10 mouse cellular contexts compared by ENCODE assay signal in genomic region chr14:105360530-105360929, GRCm38 (mm10).
A peak's percentile ranks its signal among the peaks of the same experiment; 100 is the strongest.
DNase-seq lines count a peak whose midpoint lies in the region; ATAC-seq and TF ChIP-seq lines count a peak whose summit lies in the region.
"Had no signal": no experiment of that assay in that cellular context is flagged by ENCODE, and none has a peak within 500 bp of the region (broad histone marks: within the 10 kb centered on the region; RNA-seq: fewer than 3 reads in every experiment).

No protein-coding gene starts in this region.

- H3K4me2 ChIP-seq in heart, embryonic 16.5 days (ENCODE audit: low read depth, low read length): peak overlapping the region; percentile 24; the same call in 1 of the 2 replicates
- H3K4me2 ChIP-seq: liver, embryonic 13.5 days had no signal

- H3K9me3 ChIP-seq in heart, embryonic 16.5 days (replicated peaks; ENCODE audit: control insufficient read depth, low read length): no peaks in the 10 kb centered on the region
- H3K9me3 ChIP-seq in hindbrain, embryonic 10.5 days: no peaks in the 10 kb centered on the region
- H3K9me3 ChIP-seq: liver, embryonic 13.5 days had no signal

- no peaks in the 10 kb centered on the region for H3K36me3 ChIP-seq in heart, embryonic 16.5 days (ENCODE audit: control insufficient read depth, insufficient read depth)
- H3K36me3 ChIP-seq in hindbrain, embryonic 10.5 days: no peaks in the 10 kb centered on the region
- H3K36me3 ChIP-seq: liver, embryonic 13.5 days had no signal

- TF ChIP-seq CTCF in gastrocnemius, adult 2 months (IDR thresholded peaks at IDR 0.05): no peak

- H3K27me3 ChIP-seq in heart, embryonic 16.5 days (ENCODE audit: control insufficient read depth, insufficient read depth, low read length): no peaks in the 10 kb centered on the region
- H3K27me3 ChIP-seq in hindbrain, embryonic 10.5 days (ENCODE audit: insufficient read depth, poor library complexity, severe bottlenecking): no peaks in the 10 kb centered on the region
- H3K27me3 ChIP-seq: liver, embryonic 13.5 days had no signal

- no peak overlapping the region for H3K9ac ChIP-seq in heart, embryonic 16.5 days (ENCODE audit: low read length)
- H3K9ac ChIP-seq: liver, embryonic 13.5 days had no signal

- intact Hi-C loops in gastrocnemius, adult 2 months (cut with DNase I): no loop called here

- H3K4me3 ChIP-seq in gastrocnemius, adult 2 months: no peak overlapping the region
- H3K4me3 ChIP-seq in heart, embryonic 16.5 days (ENCODE audit: low read length): no peak overlapping the region
- no peak overlapping the region for H3K4me3 ChIP-seq in hindbrain, embryonic 10.5 days
- H3K4me3 ChIP-seq: liver, embryonic 13.5 days had no signal

- peak; percentile 74 for DNase-seq in urinary bladder, postnatal 14 days (ENCODE audit: low spot score)
- DNase-seq in urinary bladder, adult 2 months (ENCODE audit: low spot score): no peak
- DNase-seq in gastrocnemius, adult 2 months: peak; percentile 70
- DNase-seq in testis, postnatal 14 days (ENCODE audit: low spot score): peak; percentile 54
- no peak for DNase-seq in right cerebral cortex, postnatal 10 days (ENCODE audit: low spot score in 2 of 2)
- DNase-seq in hindbrain, embryonic 10.5 days (ENCODE audit: low spot score): no peak
- no peak for DNase-seq in cerebellum, postnatal 25 days
- DNase-seq: liver, embryonic 13.5 days had no signal

- H3K27ac ChIP-seq in gastrocnemius, adult 2 months: no peak overlapping the region
- peak overlapping the region; percentile 40 for H3K27ac ChIP-seq in heart, embryonic 16.5 days (ENCODE audit: low read length)
- no peak overlapping the region for H3K27ac ChIP-seq in hindbrain, embryonic 10.5 days
- H3K27ac ChIP-seq: liver, embryonic 13.5 days had no signal

- peak; percentile 96 for ATAC-seq in heart, embryonic 16.5 days (replicated peaks; ENCODE audit: extremely low read depth, insufficient read depth, low FRiP score)
- ATAC-seq: Patski had no signal

- WGBS in heart, embryonic 16.5 days: 10% methylated on average over 6 of the region's 6 CpGs
- 84% methylated on average over 6 of the region's 6 CpGs for WGBS in hindbrain, embryonic 10.5 days

- peaks cover 21% of the 10 kb centered on the region for H3K4me1 ChIP-seq in heart, embryonic 16.5 days (ENCODE audit: control insufficient read depth, insufficient read depth, low read length)
- no peaks in the 10 kb centered on the region for H3K4me1 ChIP-seq in hindbrain, embryonic 10.5 days (replicated peaks)
- H3K4me1 ChIP-seq: liver, embryonic 13.5 days had no signal

Comparison
In these comparisons a context has a peak if more than half of its experiments do, and no peak if none do; other contexts are left out.
1. DNase-seq: peak in urinary bladder, postnatal 14 days (single experiment), gastrocnemius, adult 2 months (single experiment) and testis, postnatal 14 days (single experiment); none in urinary bladder, adult 2 months (single experiment), right cerebral cortex, postnatal 10 days (0 of 2), hindbrain, embryonic 10.5 days (single experiment) and cerebellum, postnatal 25 days (0 of 2).